Mouse (Mus musculus): ENCODE measurements around the gene Ap2m1. TPM values are rescaled to one million over a fixed set of nuclear protein-coding genes. Genes with fewer than 3 reads are reported as not detected.
A peak's percentile ranks its signal among the peaks of the same experiment; 100 is the strongest.

The Ap2m1 gene
- polyA plus RNA-seq, 1 experiment from 2014 or later = 332 TPM

DNA sequence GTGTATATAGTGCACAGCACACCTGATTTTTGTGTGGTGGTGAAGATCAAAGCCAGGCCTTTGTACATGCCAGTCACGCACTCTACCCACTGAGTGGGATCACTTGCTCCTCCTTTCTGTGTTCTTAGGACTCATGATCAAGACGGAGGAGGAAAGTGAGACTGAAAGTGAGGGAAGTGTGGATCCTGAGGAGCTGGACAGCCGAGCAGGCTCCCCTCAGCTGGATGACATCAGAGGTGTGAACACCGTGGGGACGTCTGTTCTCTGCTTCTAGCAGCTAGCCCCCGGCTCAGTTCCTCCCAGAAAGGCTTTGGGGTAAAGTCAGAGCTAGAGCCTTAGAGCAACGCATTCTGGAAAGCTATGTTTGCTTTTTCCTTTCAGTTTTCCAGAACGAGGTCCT is 29.3 kb upstream of the Ap2m1 start:
- Histone ChIP-seq H3K27ac (replicated peaks) (no peak overlapping the region), H3K27me3 (ENCODE audit: control insufficient read depth, insufficient read depth, low read length) (no peaks in the 10 kb centered on the region), H3K36me3 (ENCODE audit: control insufficient read depth, insufficient read depth, low read length) (peaks cover 50% of the 10 kb centered on the region), H3K4me2 (replicated peaks; ENCODE audit: low read depth) (no peak overlapping the region), H3K9ac (ENCODE audit: low read length) (no peak overlapping the region), H3K4me1 (replicated peaks; ENCODE audit: control insufficient read depth, insufficient read depth) (no peaks in the 10 kb centered on the region), H3K9me3 (ENCODE audit: control insufficient read depth, low read length) (no peaks in the 10 kb centered on the region), H3K4me3 (ENCODE audit: low read depth, low read length) (no peak overlapping the region)
- WGBS = 84% methylated on average over 8 of the region's 8 CpGs
- TF ChIP-seq CTCF (IDR thresholded peaks at IDR 0.05; ENCODE audit: low read depth) = no peak
- no peak for TF ChIP-seq EP300 (optimal IDR thresholded peaks at IDR 0.05)
- no peak for ATAC-seq (ENCODE audit: low FRiP score, low TSS enrichment)
- no peak for DNase-seq (ENCODE audit: low spot score)

DNA sequence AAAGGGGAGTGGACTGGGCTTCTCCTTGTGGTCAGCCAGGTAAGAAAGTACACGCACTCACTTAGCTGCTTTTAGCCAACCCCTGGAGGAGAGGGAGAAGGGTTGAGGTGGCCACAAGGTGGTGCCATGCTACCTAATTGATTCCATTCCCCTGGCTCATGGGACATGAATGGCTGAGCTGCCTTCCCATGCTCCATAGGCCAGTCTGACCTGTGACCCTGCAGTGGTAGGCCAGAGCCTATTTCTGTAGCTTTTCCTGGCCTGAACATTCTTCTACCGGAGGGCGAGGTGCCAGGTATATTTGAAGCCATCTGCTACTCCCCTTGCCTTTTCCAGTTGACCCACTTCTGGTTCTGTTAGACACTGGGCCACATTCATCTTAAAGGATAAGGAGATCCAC is 25.9 kb upstream of the Ap2m1 start:
- ATAC-seq (ENCODE audit: low FRiP score, low TSS enrichment) (peak; percentile 81), DNase-seq (ENCODE audit: low spot score) (peak; percentile 72)
- H3K27ac ChIP-seq (replicated peaks) = no peak overlapping the region
- H3K27me3 ChIP-seq (ENCODE audit: control insufficient read depth, insufficient read depth, low read length) = no peaks in the 10 kb centered on the region
- H3K36me3 ChIP-seq (ENCODE audit: control insufficient read depth, insufficient read depth, low read length) = peaks cover 34% of the 10 kb centered on the region
- H3K4me1 ChIP-seq (replicated peaks; ENCODE audit: control insufficient read depth, insufficient read depth) = no peaks in the 10 kb centered on the region
- H3K9me3 ChIP-seq (ENCODE audit: control insufficient read depth, low read length) = no peaks in the 10 kb centered on the region
- TF ChIP-seq CTCF (IDR thresholded peaks at IDR 0.05; ENCODE audit: low read depth) = peak; percentile 76
- no peak for TF ChIP-seq EP300 (optimal IDR thresholded peaks at IDR 0.05)
- no peak overlapping the region for H3K4me3 ChIP-seq (ENCODE audit: low read depth, low read length)
- no peak overlapping the region for H3K9ac ChIP-seq (ENCODE audit: low read length)
- 75% methylated on average over 3 of the region's 3 CpGs for WGBS
- H3K4me2 ChIP-seq (replicated peaks; ENCODE audit: low read depth) = no peak overlapping the region

GRCm38 (mm10) chr16:20511277-20511847 is 23.9 kb upstream of the Ap2m1 start:
- no peak overlapping the region for H3K4me3 ChIP-seq (ENCODE audit: low read depth, low read length)
- H3K27ac ChIP-seq (replicated peaks) = no peak overlapping the region
- ATAC-seq (ENCODE audit: low FRiP score, low TSS enrichment) (no peak), DNase-seq (ENCODE audit: low spot score) (no peak)
- H3K36me3 ChIP-seq (ENCODE audit: control insufficient read depth, insufficient read depth, low read length) = peaks cover 27% of the 10 kb centered on the region
- H3K9me3 ChIP-seq (ENCODE audit: control insufficient read depth, low read length) = no peaks in the 10 kb centered on the region
- 82% methylated on average over 7 of the region's 7 CpGs for WGBS
- TF ChIP-seq EP300 (optimal IDR thresholded peaks at IDR 0.05) (no peak), CTCF (IDR thresholded peaks at IDR 0.05; ENCODE audit: low read depth) (no peak)
- no peaks in the 10 kb centered on the region for H3K27me3 ChIP-seq (ENCODE audit: control insufficient read depth, insufficient read depth, low read length)
- no peak overlapping the region for H3K9ac ChIP-seq (ENCODE audit: low read length)
- H3K4me2 ChIP-seq (replicated peaks; ENCODE audit: low read depth) = no peak overlapping the region
- H3K4me1 ChIP-seq (replicated peaks; ENCODE audit: control insufficient read depth, insufficient read depth) = no peaks in the 10 kb centered on the region

- TF ChIP-seq EP300 (optimal IDR thresholded peaks at IDR 0.05) = no peak
- TF ChIP-seq CTCF (IDR thresholded peaks at IDR 0.05; ENCODE audit: low read depth) = no peak
- peak overlapping the region; percentile 95 for H3K4me3 ChIP-seq (ENCODE audit: low read depth, low read length)
- ATAC-seq (ENCODE audit: low FRiP score, low TSS enrichment) = no peak
- peaks cover 2% of the 10 kb centered on the region; the same call in 1 of the 2 replicates for H3K36me3 ChIP-seq (ENCODE audit: control insufficient read depth, insufficient read depth, low read length)
- H3K27me3 ChIP-seq (ENCODE audit: control insufficient read depth, insufficient read depth, low read length) = no peaks in the 10 kb centered on the region
- H3K4me1 ChIP-seq (replicated peaks; ENCODE audit: control insufficient read depth, insufficient read depth) = 0 out of 2 replicates have a peak, but pooled peaks cover 4% of the 10 kb centered on the region
- H3K9ac ChIP-seq (ENCODE audit: low read length) = peak overlapping the region; percentile 98
- H3K4me2 ChIP-seq (replicated peaks; ENCODE audit: low read depth) = peak overlapping the region; percentile 89
- peak overlapping the region; percentile 97; the same call in 1 of the 2 replicates for H3K27ac ChIP-seq (replicated peaks)
- no peak for DNase-seq (ENCODE audit: low spot score)
- H3K9me3 ChIP-seq (ENCODE audit: control insufficient read depth, low read length) = no peaks in the 10 kb centered on the region
These were observed 19.2 kb upstream of the Ap2m1 start for GRCm38 (mm10) chr16:20516032-20516431.

DNA sequence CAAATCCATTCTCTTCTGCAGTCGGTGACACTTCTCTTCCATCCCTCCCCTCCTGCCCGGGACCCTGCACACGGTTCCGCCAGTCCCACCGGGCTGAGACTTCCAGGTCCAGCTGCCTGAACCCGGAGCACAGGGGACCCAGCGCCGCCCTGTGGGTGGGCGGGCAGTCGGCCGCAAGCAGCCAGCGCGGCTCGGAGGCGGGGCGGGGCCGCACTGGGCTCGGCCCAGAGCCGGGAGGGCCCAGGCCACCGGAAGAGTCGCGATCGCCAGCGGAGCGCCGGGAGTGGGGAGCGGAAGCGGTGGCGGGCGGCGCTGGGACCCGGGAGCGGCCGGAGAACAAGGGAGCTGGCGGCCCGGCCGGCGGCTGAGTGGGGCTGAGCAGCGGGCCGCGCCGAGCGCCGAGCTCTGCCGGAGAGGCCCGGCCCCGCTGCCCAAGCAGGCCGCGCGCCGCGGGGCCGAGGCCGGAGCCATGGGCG is 18.5 kb upstream of the Ap2m1 start, which contains the start of gene Dvl3:
Dvl3 (plus strand) TSS at position 257 of the 476 bp plus-strand sequence.
- Histone ChIP-seq H3K9ac (ENCODE audit: low read length) (peak within 1 kb of the TSS; percentile 98), H3K9me3 (ENCODE audit: control insufficient read depth, low read length) (no peaks in the 10 kb centered on the region), H3K4me1 (replicated peaks; ENCODE audit: control insufficient read depth, insufficient read depth) (0 out of 2 replicates have a peak, but pooled peaks cover 4% of the 10 kb centered on the region), H3K4me3 (ENCODE audit: low read depth, low read length) (peak within 1 kb of the TSS; percentile 95), H3K27me3 (ENCODE audit: control insufficient read depth, insufficient read depth, low read length) (no peaks in the 10 kb centered on the region), H3K36me3 (ENCODE audit: control insufficient read depth, insufficient read depth, low read length) (peaks cover 3% of the 10 kb centered on the region; the same call in 1 of the 2 replicates), H3K4me2 (replicated peaks; ENCODE audit: low read depth) (peak within 1 kb of the TSS; percentile 89), H3K27ac (replicated peaks) (peak within 1 kb of the TSS; percentile 97)
- DNase-seq (ENCODE audit: low spot score) (peak; percentile 96), ATAC-seq (ENCODE audit: low FRiP score, low TSS enrichment) (peak; percentile 97)
- under 1% methylated on average over 37 of the region's 55 CpGs for WGBS
- no peak for TF ChIP-seq EP300 (optimal IDR thresholded peaks at IDR 0.05)
- TF ChIP-seq CTCF (IDR thresholded peaks at IDR 0.05; ENCODE audit: low read depth) = peak; percentile 67

- DNase-seq (ENCODE audit: low spot score) = no peak
- H3K27ac ChIP-seq (replicated peaks) = peak overlapping the region; percentile 97
- peak overlapping the region; percentile 89 for H3K4me2 ChIP-seq (replicated peaks; ENCODE audit: low read depth)
- H3K36me3 ChIP-seq (ENCODE audit: control insufficient read depth, insufficient read depth, low read length) = peaks cover 3% of the 10 kb centered on the region; the same call in 1 of the 2 replicates
- 0 out of 2 replicates have a peak, but pooled peaks cover 4% of the 10 kb centered on the region for H3K4me1 ChIP-seq (replicated peaks; ENCODE audit: control insufficient read depth, insufficient read depth)
- ATAC-seq (ENCODE audit: low FRiP score, low TSS enrichment) = peak; percentile 4
- H3K9ac ChIP-seq (ENCODE audit: low read length) = peak overlapping the region; percentile 98
- 2% methylated on average over 26 of the region's 26 CpGs for WGBS
- no peak for TF ChIP-seq CTCF (IDR thresholded peaks at IDR 0.05; ENCODE audit: low read depth)
- no peak for TF ChIP-seq EP300 (optimal IDR thresholded peaks at IDR 0.05)
- H3K4me3 ChIP-seq (ENCODE audit: low read depth, low read length) = peak overlapping the region; percentile 95
- H3K27me3 ChIP-seq (ENCODE audit: control insufficient read depth, insufficient read depth, low read length) = no peaks in the 10 kb centered on the region
- H3K9me3 ChIP-seq (ENCODE audit: control insufficient read depth, low read length) = no peaks in the 10 kb centered on the region
These were observed 18.1 kb upstream of the Ap2m1 start for GRCm38 (mm10) chr16:20517216-20517615.

Measured in stomach, postnatal 0 days (tissue).